ENCODE assay signal across 8 mouse cellular contexts in the genomic region with DNA sequence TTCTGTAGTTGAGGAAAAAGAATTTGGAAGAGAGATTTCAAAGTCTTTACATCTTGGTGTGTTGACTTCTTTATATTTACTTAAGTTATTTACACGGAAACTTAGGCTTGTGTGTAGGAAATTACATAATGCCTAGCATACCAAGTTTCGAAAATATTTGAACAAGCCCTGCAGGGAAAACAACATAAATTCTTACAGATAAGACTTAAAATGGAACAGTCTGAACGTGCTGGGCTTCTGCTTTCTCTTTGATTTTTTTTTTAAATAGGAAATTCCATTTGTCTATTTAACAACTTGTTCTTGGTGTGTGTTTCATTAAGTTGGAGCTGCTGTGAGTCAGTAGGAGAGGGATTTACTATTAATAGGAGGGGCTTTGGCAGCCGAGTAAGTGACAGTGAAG. TPM values are rescaled to one million over a fixed set of nuclear protein-coding genes. Genes with fewer than 3 reads are reported as not detected.
DNase-seq lines count a peak whose midpoint lies in the region; ATAC-seq and TF ChIP-seq lines count a peak whose summit lies in the region.

No protein-coding gene starts in this region.

- DNase-seq in gastrocnemius, adult 18-20 months (ENCODE audit: low spot score) = peak; percentile 33
- no peak for DNase-seq in gastrocnemius, adult 8-10 months (ENCODE audit: low spot score in 2 of 2)
- DNase-seq in G1E (ENCODE audit: low spot score) = no peak
- no peak for DNase-seq in hindbrain, embryonic 11.5 days (ENCODE audit: low spot score)
- peak; percentile 14 for DNase-seq in lung, postnatal 10 days
- no peak for DNase-seq in spleen, postnatal 36 days (ENCODE audit: low spot score in 2 of 2)
- no peak for DNase-seq in cerebellum, adult 9-11 months
- DNase-seq in urinary bladder, postnatal 4 days (ENCODE audit: low spot score in 2 of 2) = no peak

- no peak for TF ChIP-seq CTCF in G1E (IDR thresholded peaks at IDR 0.05; ENCODE audit: low read depth, low read length)

- 36% methylated on average over 4 of the region's 4 CpGs for WGBS in hindbrain, embryonic 11.5 days

- peak overlapping the region; percentile 42 for H3K4me2 ChIP-seq in hindbrain, embryonic 11.5 days (replicated peaks; ENCODE audit: low read depth, low read length)

- H3K27me3 ChIP-seq in G1E (ENCODE audit: insufficient read depth, low read length) = no peaks in the 10 kb centered on the region
- H3K27me3 ChIP-seq in hindbrain, embryonic 11.5 days (ENCODE audit: control insufficient read depth, insufficient read depth, low read length) = no peaks in the 10 kb centered on the region

- H3K4me3 ChIP-seq in G1E (ENCODE audit: low read depth, low read length) = peak overlapping the region; percentile 77
- peak overlapping the region; percentile 59; the same call in 1 of the 2 replicates for H3K4me3 ChIP-seq in hindbrain, embryonic 11.5 days (ENCODE audit: low read depth, low read length)

- H3K9me3 ChIP-seq in G1E (replicated peaks) = no peaks in the 10 kb centered on the region
- H3K9me3 ChIP-seq in hindbrain, embryonic 11.5 days (ENCODE audit: control insufficient read depth, low read length) = no peaks in the 10 kb centered on the region

- H3K36me3 ChIP-seq in G1E (replicated peaks) = no peaks in the 10 kb centered on the region
- H3K36me3 ChIP-seq in hindbrain, embryonic 11.5 days (ENCODE audit: control insufficient read depth, insufficient read depth, low read length) = no peaks in the 10 kb centered on the region

- ATAC-seq in G1E (ENCODE audit: extremely low read depth, insufficient number of reproducible peaks, low FRiP score, poor library complexity, severe bottlenecking) = no peak
- ATAC-seq in hindbrain, embryonic 11.5 days (ENCODE audit: low FRiP score) = no peak

- H3K27ac ChIP-seq in hindbrain, embryonic 11.5 days (ENCODE audit: low read depth, low read length) = no peak overlapping the region

- no peak overlapping the region for H3K9ac ChIP-seq in hindbrain, embryonic 11.5 days (ENCODE audit: low read depth, low read length)

- peaks cover 6% of the 10 kb centered on the region for H3K4me1 ChIP-seq in G1E (ENCODE audit: insufficient read depth, low read depth, low read length)
- H3K4me1 ChIP-seq in hindbrain, embryonic 11.5 days (replicated peaks; ENCODE audit: control insufficient read depth, insufficient read depth, low read length) = no peaks in the 10 kb centered on the region

RNA-seq across cellular contexts. Expression of gene Stag2, which starts 3.9 kb away (rescaled TPM):
- 10 to 100 TPM; 44.8 to 52.3 TPM for total RNA-seq in gastrocnemius, adult 18-20 months (2021)
- total RNA-seq in gastrocnemius, adult 8-10 months (2022) = 10 to 100 TPM; 47.1 to 62.3 (median 53.7) TPM
- total RNA-seq in G1E (2014; fragmentation: Nextera tagmentation) (284 and 296 TPM in 2 replicates), G1E (2017) (600 and 667 TPM in 2 replicates)
- polyA plus RNA-seq in G1E (2012) = 10.3 and 14.1 TPM in 2 replicates
- 48.7 and 51.9 TPM in 2 replicates for polyA plus RNA-seq in hindbrain, embryonic 11.5 days (2014; fragmentation: Nextera tagmentation; extraction: Ambion mirVana)

Comparison
In these comparisons a context has a peak if more than half of its experiments do, and no peak if none do; other contexts are left out.
1. DNase-seq: peak in gastrocnemius, adult 18-20 months (single experiment) and lung, postnatal 10 days (single experiment); none in gastrocnemius, adult 8-10 months (0 of 2), G1E (single experiment), hindbrain, embryonic 11.5 days (single experiment), spleen, postnatal 36 days (0 of 2), cerebellum, adult 9-11 months (single experiment) and urinary bladder, postnatal 4 days (0 of 2).
2. RNA of gene Stag2, which starts 3.9 kb away (total RNA-seq): 284 to 667 TPM in G1E; 47.1 to 62.3 TPM in gastrocnemius, adult 8-10 months and 44.8 to 52.3 TPM in gastrocnemius, adult 18-20 months; every median in the first group is over 4 times any median in the second.